Mouse (Mus musculus) layer of hippocampus, adult 8-10 months (tissue): Measurements from ENCODE around the gene Dpf2. TPM values are rescaled to one million over a fixed set of nuclear protein-coding genes. Genes with fewer than 3 reads are reported as not detected.
A peak's percentile ranks its signal among the peaks of the same experiment; 100 is the strongest.
"Not testable (repeated sequence)": the region's sequence is repeated elsewhere in the genome, so short reads cannot be mapped to it uniquely, and the experiment has no call there.

ENCODE experiments used
- DNase-seq, 2 experiments: peaks; one replicate each; pipeline ENCODE4 v3.0.0; 2022; ENCODE audit warnings: low spot score in 2 of 2
- total RNA-seq, 4 experiments: library from RNA; stranded (reverse); gene quantifications; 2 replicates each; pipeline ENCODE4 v1.2.4; 2022

The Dpf2 gene
- total RNA-seq, 4 experiments from 2014 or later, result 89.6 to 135 (median 97.5) TPM

DNA sequence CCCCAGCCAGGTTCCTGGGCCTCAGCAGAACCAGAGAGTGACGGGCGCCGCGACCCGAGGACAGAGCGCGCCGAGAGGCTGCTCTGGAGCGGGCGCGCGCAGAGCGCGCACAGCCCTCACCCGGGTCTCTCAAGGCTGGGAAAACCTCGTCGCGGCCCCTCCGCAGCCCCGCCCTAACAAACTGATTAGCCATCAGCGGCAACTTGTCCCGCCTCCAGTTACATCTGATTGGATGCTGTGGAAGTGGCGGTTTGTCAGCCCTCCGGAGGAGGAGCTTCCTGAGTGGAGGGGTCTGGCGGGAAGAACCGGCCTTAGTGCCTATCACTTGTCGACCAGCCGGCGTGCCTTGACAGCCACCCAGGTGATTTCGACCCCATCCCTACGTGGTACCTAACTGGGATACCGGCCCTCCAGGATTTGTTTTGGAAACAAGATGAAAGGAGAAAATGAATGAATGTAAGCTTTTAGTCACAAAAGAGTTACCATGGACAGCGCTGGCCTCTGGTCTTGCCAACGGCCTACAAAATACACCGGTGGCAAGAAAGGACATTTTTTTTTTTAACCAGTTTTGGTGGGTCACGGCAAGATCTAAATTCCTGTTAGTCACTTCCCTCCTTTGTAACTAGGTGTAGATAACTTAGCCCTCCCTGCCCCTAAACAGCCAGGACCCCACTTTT is 18.7 kb downstream of the Dpf2 start, which contains the start of gene Tigd3:
Gene Tigd3, minus strand, starts transcription at position 148 of the 677 bp plus-strand sequence.
- peak; percentile 93 to 94 for DNase-seq

DNA sequence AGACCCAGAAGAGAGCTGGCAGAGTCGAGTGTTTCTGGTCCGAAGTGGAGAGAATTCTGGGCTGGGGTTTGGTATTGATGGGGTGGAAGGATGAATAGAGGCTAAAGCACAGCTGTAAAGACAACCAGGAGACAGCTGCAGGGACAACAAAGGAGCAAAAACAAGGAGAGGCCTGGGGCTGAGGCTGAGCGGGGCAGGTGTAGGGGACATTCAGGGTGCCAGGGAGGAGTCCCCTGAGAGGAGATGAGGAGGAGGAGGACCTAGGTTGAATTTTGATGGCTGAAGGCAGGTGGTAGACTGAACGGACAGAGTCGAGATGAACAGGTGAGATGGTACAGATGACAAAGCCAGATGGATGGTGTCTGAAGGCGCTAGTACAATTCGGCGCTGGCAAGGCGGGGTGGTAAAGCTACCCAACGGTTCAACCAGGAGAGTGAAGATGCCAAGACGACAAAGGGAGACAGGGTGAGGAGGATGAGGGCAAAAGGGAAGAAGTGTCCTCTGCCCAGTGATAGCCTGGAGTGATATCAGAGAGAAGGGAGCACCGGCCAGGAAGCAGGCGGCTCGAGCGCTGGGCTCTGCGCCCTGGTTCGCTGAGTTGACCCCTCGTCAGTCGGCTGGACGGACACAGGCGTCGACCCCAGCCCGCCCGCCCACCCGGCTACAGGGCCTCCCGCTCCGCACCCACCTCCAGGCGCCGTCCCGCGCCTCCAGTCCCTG is 19.4 kb downstream of the Dpf2 start:
- DNase-seq, result no peak

DNA sequence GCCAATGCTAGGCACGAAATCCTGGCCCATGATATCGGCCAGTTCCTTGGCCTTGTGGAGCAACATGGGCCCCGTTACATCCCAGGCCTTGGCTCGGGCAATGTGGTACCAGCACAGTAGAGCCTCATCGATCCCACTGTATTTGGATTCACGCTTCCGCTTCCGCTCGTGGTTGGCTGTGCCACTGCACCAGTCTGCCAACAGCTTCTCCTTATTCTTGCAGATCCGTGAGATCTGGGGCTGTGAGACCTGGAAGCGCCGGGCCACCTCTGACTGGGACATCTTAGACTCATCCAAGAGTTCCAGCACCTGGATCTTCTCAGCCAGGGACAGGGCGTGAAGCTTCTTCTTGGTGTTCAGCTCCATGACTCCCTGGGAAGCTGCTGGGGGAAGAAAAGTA is 20.1 kb downstream of the Dpf2 start:
- DNase-seq, result no peak

DNA sequence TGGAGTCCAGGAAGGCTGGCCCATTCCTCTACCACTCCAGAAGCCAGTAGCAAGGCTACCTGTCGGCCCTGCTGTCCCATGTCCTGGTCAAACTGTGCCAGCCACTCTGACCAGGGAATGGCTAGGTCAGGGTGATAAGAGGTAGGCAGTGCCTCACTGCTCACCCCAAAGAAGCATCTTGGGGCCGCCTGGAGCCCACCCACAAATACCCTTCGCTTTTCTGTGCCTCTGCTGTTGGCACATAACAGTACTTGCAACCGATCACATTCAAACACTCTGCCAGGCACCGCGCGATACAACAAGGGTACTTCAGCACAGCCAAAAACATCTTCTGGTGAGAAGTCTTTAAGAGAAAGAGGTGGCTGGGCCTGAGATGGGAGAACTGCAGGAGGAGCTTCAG is 20.5 kb downstream of the Dpf2 start:
- no peak for DNase-seq

DNA sequence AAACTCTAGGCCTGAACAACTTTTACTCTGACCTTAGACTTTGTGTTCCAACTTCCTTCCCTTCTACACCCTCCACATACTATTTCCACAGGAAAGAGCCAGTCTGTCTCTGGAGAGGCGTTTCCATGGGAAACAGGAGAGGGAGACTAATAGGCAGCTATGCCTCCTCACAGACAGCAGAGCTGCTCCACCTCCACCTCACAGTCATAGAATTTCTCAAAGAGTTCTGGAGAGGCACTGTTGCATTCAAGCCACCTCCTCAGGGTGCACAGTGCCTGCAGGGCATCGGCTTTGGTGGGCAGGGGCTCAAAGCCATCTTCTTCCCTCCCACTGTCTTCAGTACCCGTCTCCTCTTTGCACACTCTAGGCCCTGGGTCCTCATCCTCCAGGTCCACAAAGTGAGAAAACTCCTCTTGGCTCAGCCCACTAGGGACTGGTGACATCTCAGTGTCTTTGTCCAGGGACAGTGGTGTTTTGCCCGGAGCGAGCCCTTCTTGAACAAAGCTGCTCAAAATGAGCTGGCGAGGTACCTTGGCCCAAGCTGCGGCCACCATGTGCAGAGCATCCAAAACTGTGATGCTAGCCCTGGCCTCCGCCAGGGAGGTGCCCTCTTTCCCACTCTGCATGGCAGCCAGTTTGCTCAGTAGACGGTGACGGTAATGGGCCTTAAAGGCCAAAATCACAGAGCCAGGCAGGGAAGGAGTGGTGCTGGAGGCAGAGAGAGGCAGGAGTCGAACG is 21.1 kb downstream of the Dpf2 start:
- DNase-seq, result no peak

DNA sequence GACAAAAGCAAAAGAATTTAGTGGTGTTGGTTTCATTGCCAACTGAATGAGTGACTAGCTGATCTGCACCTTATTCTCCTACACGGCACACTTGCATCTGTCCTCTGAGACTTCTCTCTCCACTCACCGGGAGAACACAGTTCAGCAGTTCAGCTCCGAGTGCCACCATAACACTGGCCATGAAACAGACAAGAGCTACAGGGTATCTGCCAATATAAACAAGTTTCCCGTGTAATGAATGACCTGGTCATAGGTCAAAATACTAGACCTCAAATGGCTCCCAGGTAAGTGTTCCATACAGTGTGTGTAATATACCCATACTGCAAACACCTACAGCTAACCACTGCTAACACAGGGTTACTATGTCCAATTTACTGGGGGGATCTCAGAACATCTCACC is 23.6 kb downstream of the Dpf2 start:
- no peak for DNase-seq

DNA sequence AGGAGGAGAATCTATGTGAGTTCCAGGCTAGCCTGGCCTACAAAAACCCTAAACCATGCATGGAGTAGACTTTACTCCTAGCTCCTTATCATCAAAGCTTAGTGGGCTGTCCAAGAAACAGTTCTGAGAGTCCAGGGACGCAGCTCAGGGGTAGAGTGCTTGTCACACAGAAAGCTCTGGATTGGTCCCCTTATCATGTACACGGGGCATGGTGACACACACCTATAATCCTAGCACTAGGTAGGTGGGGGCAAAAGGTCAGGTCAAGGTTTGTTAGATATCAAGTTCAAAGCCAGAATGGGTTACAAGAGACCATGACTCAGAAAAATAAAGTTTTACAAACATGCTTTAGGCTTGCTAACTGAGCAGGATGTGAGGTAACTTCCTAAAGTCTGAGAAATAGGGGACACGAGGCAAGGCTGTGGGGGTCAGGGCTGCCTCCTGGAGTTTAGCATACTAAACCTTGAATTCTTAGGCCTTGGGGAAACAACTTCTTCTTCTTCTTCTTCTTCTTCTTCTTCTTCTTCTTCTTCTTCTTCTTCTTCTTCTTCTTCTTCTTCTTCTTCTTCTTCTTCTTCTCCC is 25.5 kb downstream of the Dpf2 start:
- no peak for DNase-seq

DNA sequence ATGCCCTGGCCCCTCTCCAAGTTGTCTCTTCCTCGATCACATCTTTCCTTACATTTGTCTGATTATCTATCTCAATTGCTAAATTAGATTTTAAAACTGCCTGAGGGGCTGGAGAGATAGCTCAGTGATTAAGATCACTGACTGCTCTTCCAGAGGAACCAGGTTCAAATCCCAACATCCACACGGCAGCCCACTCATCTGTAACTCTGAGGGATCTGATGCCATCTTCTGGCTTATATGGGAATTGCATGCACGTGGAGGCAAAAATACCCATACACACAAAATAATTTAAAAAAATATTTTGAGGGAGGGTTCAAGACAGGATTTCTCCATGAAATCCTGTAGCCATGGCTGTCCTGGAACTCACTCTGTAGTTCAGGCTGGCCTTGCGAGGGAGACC is 27.0 kb downstream of the Dpf2 start:
- no peak for DNase-seq

DNA sequence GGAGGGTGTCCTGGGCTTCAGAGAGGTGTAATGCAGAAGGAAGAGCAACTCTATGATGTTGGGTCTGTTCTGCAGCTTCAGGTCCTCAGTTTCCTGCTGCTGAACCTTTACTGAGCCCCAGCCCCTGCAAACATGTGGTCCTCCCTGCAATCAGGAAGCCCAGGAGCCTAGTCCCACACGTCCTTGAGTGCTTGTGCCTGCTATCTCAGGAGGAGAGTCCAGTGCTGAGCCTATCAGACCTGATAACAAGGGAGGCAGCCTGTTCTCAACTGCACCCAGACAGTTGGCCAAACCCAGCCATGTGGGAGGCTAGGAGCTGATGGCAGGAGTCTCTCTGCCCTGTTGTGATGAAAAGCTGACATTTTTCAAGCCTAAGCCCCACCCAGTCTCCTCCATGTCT is 28.9 kb downstream of the Dpf2 start:
- no peak for DNase-seq

DNA sequence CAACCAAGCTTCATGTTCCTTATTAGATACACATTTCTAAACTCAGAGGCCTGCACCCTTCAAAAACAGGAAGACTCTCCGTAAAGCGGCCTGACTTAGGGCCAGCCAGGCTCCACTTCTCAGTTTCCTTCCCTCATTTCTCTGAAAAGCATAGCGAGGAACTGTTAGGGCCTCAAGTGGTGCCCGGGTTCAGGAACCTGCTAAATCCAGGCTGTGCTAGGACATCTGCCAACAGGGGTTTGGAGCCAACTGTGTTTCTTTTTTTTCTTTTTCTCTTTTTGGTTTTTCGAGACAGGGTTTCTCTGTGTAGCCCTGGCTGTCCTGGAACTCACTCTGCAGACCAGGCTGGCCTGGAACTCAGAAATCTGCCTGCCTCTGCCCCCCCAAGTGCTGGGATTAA is 30.7 kb downstream of the Dpf2 start:
- not testable (repeated sequence) for DNase-seq

DNA sequence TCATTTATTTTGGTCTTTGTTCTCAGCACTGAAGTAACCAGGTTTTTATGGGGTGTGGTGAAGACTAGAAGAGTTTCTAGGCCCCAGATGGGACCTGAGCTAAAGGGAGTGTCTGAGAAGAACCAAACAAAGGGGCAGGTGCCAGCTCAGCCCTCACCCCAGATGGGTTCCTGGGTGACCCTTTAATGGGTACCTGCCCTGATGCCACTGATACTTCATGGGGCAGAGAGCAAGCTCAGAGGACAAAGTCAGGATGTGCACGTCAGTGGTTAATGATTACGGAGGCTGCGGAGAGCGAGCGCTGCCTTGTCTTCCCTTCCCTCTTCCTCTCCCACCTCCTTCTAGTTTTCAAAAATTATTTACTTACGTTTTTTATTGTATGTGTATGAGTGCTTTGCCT is 31.7 kb downstream of the Dpf2 start:
- no peak for DNase-seq

DNA sequence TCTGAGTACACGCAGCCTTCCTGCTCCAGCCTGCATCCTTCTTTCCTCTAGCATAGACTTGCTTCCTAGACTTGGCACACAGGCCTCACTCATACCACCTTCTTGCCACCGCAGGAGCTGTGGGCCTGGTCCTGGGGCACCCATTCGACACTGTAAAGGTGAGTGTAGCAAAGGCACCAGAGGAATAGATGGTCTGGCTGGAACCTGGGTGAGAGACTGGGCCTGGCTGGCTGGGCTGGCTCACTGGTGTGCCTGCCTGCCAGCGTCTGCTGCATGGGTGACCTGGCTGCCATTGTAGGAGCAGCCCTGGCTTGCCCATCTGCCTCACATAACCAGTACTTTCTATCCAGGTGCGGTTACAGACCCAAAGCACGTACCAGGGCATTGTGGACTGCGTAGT is 33.1 kb downstream of the Dpf2 start:
- DNase-seq, result no peak

DNA sequence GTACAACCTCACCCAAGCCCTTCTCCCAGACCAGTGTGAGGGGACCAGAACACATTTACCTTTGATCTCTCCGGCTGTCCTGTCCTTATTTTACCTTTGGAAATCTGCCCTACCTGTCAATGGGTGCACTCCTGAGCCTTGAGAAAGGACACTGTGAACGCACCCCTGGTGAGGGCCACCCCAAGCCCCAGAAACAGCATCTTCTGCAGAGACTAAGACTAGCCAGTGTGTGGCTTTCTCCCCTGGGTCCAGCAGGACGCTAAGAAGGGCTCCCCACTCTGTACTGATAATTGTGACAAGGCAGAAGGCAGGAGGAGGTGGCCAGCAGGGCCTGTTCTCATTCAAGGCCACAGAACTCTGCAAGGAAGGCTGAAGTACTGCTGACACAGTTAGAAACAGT is 33.9 kb downstream of the Dpf2 start:
- DNase-seq, result no peak

DNA sequence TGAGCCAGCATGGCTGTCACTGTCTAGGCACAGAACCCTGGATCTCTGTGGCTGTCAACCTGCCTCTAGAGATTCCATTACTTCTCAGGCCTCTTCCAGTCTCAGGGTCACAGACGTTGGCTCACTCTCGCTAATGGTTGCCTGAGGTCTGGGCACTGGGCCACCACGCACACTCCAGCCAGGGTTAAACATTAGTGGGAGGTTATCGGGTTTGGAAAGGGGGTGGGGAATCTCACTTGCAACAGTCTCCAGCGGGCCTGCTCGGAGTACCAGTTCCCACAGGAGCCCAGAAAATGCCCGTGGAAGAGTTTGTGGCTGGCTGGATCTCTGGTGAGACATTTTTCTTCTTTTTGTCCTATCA is 34.5 kb downstream of the Dpf2 start:
- no peak for DNase-seq

DNA sequence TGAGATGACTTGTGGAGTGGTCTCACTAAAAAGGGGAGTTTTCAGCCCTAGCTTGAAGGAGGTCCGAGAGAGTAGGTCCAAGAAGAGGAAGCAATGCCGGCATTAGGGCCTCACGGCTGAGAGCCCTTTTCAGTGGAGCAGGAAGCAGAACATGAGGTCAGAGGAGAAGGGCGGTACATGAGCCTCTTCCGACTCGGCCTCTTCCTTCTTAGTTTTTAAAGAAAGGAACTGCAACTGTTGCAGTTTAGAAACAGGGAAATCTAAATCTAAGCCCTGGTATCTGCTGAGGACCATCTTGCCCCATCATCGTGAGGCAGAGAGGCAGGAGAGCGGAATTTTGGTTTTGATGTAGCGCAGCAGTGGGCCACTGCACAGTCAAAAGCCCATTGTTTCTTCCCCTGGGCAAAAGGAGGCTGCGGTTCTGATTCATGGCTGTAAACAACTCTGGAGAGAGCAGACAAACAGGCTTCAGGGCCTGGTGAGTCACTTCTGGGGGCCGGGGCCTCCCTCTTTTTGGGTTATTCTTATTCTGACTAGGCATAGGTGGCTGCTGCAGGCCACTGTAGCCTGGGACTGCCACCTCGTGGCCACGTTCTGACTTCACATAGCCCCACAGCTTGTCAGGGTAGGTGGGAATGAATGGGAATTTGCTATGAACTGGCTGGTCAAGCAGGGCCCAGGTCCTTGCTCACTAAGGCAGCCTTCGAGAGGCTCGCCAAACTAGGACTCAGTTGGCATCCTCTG is 35.0 kb downstream of the Dpf2 start, which contains the start of gene Slc25a45:
Gene Slc25a45, plus strand, starts transcription at position 191 of the 744 bp plus-strand sequence.
- DNase-seq, result peak; percentile 73

DNA sequence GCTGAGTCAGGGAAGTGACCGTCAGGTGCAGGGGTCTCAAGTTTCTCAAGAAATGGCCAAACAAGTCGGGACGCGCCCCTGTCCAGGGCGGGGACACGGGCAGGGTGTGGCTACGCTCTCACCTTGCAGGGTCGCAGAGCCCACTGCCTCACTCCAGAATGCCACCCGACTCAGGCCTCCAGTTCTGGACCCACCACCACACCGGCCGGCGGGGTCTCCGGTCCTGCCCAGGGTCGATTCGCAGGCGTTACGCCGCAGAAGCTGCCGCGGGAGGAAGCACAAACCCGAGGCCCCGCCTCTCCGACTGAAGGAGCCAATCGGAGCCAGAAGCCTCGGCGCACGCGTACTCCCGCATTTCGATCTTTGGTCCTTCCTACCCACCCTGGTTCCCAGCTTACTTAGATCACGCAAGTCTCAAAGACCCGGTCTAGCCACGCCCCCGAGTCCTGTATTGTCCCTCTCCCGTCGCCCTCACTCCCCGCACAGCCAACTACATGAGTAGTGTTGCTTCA is 37.8 kb downstream of the Dpf2 start, which contains the start of gene Frmd8:
Gene Frmd8, minus strand, starts transcription at position 306 of the 512 bp plus-strand sequence.
- peak; percentile 91 for DNase-seq

DNA sequence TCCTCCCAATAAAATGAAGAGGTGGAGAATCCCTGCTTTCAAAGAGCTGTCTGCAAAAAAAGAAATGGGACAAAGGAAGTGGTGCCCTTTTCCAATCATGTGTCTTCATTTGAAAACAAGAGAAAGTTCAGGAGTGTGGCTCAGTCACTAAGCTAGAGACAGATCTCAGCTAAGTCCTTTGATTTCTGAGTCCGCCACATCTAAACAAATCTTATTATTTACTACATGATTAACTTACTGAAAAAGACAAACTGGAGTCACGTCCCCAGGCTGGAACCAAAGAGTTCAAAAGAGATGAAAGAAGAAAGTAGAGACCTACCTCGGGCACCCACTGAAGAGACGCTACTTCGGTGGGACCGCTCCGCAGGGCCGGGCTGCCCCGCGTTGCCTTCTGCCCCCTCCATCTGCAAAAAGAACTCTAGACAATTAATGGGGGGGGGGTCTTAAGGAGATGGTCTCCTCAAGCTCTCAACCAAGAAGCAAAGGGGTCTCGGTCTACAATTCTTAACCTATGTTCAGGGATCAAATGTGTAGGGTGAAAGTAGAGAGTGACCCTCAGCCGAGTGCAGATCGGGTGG is 38.3 kb downstream of the Dpf2 start:
- DNase-seq, result no peak

DNA sequence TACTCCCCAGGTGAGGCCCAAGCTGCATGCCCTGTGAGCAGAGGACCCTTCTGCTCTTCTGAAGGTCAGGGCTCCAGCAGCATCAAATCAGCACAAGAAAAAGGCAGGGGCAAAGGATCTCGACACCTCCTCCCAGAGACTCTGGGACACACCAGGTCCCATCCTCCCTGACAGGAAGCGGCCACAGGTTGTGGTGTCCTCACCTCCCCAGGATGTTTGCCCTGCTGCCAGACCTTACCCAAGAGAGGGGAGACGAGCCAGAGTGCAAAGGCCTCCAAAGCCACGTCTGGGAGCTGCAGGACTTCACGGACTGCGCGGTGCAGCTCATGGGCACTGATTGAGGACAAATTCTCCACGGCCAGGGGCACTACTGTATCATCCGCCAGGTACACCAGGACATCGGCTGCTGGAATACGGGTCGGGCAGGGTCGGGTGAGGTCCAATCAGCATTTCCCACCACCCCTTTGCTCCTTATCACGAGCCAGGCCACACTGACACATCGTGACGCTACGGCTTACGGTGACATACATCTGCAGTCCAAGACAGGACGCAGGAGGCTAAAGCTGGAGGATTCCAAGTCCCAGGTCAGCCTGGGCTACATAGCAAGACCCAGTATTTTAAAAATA is 39.8 kb downstream of the Dpf2 start:
- no peak for DNase-seq

DNA sequence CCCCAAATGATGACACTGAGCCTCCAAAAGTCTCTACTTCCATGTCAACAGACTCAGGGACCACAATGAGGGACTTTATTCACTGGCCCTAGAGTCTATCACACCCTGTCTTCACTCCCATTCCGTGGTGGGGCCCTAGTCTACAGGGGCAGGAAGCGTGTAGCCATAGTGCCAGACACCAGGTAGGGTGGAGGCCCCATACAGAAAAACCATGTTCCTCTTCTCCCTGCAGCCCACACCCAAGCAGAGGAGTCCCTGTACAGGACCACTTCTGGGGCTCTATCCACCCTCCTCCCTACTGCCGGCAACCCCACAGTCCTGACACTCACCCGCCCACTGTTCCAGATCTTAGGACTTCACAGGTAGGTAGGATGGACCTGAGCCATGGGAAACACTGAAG is 40.3 kb downstream of the Dpf2 start:
- no peak for DNase-seq

DNA sequence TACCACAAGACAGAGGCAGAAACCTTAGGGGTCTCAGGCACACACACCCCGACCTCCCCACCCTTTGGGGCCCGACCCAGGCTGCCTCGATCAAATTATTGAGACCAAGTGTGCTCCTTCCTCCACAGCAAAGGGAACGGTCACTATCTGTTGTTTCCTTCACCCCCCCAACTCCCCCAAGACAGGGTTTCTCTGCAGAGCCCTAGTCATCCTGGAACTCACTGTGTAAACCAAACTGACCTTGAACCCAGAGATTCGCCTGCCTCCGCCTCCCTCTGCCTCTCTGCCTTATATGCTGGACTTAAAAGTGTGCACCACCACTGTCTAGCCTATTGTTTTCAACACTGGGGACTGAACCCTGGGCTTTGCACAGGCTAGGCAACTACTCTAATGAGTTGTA is 41.1 kb downstream of the Dpf2 start:
- no peak for DNase-seq
